Mouse (Mus musculus): ENCODE measurements around the gene Ssc4d.
A peak's percentile ranks its signal among the peaks of the same experiment; 100 is the strongest.

Ssc4d gene

DNA sequence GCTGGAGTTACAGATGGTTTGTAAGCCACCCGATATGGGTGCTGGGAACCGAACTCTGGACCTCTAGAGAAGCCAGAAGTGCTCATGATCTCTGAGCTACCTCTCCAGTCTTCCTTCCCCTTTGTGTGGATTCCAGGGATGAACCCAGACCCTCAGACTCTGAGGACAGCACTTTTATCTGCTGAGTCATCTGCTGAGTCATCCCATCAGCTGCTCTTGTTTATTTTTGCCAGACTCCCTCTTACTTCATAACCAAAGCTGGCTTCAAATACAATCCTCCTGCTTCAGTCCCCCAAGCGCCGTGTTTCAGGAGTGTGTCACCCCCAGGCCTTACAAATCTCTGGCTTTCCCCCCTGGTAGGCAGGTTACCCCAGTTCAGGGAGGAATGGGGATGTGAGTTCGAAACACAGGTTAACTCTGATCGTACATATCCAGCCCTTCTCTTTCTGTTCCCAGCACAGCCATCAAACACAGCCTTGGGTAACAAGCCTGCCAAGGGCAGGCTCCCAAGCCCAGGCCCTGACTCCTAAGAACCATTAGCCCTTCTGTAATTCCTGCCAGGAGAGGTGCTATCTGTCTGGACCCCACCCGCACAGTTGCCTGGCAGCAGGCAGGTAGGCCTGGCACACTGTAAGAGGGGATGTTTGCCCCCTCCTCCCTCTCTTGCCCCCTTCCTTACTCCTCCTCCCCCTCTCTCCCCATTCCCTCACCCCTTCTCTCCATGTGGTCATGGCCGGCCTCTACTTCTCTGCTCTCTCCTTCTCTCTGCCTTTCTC, 1.8 kb upstream of the Ssc4d start:
- no peak for DNase-seq

DNA sequence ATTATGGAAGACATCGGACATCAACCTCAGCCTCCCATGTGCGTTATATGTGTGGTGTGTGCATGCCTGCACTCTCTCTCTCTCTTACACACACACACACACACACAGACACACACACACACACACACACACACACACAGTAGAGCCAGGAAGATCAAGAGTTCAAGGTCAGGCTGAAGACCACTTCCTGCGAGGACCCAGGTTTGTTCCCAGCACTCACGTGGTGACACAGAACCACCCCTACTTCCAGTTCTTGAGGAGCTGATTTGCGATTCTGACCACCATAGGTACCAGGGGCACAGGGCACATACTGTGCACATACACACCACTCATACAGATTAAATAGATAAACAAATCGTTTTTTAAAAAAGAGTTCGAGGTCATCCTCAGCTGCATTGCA, 2.5 kb downstream of the Ssc4d start:
- DNase-seq: no peak

DNA sequence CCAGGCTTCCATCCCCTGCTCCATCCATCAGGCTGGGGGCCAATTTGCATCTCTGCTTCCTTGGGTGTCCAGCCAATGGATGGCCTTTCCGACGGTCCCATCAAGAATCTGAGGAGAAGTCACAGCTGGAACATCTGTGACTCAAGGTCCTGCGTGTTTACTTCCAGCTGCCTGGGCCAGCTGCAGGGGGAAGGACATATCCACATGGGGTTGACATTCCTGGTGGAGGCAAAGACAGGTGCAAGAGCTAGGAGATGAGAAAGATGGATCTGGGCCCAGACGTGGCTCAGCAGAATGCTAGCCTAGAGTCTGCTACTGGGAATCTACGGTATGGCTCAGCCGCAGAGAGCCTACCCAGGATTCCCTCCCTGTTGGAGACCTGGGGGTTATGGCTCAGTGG, 4.1 kb downstream of the Ssc4d start:
- DNase-seq: no peak

DNA sequence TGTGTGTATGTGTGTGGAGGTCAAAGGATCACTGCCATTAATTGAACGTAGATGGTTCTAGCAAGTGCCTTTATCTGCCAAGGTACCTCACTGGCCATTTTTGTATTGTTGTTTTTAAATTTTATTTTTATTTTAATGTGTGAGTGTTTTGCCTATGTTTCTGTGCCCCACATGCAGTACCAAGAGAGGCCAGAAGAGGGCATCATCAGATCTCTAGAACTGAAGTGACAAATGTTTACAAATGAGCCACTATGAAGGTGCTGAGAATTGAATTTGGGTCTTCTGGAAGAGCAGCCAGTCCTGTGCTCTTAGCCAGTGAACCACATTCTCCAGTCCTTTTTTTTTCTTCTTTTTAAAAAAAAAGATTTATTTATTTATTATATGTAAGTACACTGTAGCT, 5.5 kb downstream of the Ssc4d start:
- DNase-seq: peak; percentile 42 to 82

DNA sequence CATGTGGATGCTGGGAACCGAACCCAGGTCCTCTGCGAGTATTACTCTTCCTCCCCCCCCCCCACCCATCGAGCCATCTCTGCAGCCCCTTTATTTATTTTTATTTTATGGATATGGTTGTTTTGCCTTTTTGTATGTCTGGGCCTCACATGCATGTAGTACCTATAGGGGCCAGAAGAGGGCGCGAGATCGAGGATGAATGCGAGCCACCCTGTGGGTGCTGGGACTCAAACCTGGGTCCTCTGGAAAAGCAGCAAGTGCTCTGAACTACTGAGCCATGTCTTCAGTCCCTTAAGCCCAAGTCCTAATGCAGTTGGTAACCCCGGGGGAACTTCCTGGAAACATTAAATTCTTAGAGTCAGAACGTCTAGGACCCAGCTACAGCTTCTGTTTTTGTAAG, 7.5 kb downstream of the Ssc4d start:
- DNase-seq: peak in 1 of 2 experiments; percentile 46

DNA sequence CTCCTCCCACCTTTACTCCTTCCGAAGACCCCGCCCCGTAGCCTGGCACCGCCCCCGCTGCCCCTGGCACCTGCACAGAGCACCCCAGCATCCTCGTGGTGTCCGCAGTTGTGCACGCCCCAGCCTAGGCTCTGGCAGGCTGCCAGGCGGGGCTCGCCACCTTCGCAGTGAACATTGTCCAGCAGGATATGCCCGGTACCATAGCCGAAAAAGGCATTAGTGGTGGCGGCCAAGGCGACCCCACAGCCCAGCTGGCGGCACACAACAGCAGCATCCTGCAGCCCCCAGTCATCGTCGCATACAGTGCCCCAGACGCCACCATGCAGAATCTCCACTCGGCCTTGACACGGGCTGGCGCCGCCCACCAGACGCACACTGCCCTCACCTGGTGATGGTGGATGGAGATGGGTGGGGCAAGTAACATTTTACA, 8.8 kb downstream of the Ssc4d start:
- peak; percentile 39 to 72 for DNase-seq

DNA sequence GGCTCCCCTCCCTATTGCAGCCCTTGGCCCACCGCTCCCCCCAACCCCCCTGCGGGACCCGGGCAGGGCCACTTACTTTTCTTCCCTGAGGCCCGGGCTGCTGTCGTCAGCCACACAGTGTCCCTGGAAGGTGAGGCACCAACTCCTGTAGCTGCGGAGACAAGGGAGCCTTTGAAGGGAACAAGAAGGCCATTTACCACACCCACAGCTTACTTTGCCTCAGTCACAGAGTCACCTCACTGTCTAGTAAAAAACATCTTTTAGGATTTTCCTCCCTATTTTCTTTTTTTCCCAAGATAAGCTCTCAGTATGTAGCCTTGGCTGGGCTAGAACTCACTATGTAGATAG, 11.1 kb downstream of the Ssc4d start:
- no peak for DNase-seq

DNA sequence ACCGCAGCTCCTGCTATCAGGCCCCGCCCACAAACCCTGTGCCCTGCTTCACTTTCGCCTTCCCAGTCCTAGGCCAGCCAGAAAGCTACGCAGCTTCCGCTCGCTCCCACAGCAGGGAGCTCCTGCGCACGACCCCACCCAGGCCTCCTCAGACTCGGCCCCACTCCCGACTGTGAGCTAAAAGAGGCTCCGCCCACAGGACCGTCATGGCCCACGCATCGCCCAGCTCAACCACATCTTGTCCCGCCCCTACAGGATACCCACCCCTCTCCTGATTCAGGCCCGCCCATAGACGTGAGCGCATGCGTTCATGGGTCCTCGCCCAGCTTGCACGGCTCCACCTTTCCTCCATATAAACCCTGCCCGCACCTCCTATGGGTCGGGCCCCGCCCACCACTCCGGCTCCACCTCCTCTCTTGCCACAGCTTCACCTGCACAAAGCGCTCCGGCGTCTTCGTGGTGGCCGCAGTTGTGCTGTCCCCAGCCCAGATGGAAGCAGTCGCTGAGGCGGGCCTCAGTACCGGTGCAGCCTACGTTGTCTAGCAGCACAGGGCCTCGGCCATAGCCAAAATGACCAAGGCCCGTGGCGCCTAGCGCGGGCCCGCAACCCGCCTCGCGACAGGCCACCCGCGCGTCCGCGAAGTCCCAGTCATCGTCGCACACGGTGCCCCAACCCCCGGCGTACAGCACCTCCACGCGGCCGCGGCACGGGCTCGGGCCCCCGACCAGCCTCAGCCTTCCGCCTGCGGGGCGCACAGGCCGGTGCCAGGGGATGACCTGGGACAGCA, 11.6 kb downstream of the Ssc4d start:
- DNase-seq: peak; percentile 99 to 100

DNA sequence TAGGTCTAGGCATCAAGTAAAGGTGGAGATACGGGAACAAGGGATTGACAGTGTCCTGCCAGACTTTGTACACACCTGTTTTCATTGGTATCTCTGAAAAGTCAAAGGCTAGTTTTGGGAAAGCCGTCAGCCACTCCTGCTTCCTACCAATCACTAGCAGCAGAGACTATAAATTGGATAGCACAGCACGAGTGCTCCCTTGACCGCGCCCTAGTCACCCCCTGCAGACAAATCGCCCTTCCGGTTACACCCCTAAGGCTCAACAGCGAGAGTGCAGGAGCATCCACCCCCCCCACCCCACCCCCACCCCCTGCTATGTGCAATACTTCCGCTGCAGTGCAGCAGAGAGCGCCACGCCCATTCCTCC, 12.2 kb downstream of the Ssc4d start:
- no peak for DNase-seq

DNA sequence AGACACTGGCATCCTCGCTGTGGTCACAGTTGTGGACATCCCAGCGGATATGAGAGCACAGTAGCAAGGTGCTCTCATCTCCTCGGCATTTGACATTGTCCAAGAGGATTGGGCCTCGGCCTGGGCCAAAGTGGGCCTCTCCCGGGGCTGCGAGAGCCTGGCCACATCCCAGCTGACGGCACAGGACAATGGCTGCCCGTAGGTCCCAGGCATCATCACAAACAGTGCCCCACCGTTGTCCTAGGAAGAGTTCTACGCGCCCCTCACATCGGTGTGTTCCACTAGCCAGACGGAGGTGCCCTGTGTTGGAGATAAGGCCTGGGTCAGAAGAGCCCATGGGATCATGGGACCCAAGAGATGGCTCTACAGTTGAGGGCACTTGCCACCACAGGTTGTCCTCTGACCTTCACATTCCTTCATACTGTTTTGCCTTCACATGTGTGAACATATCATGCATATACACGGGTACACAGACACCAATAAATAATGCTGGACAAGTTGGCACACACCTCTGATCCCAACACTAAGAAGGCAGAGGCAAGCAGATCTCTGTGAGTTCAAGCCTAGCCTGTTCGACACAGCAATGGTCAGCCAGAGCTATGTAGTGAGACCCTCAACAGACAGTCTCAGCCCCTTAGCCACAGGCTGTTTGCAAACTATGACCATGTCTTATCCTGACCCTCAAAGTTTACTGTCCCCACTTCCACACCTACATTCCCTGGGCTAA, 13.3 kb downstream of the Ssc4d start:
- no peak for DNase-seq

DNA sequence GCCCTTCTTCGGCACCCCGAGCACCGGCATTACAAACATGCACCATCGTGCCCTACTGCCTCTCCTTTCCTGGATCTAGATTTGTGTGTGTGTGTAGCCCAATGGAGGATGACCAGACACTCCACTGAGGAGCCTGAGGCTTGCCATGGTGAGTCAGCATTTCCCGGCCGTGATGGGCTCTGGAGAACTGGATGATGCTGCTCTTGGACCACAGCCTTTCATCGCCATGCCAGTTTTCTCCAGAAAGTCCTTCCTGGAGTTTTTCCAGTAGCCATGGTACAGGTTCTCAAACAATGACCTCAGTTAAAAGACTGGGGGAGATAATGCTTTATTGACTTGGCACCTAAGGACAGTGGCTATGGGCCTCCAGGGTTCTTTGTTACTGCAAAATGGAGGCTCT, 14.4 kb downstream of the Ssc4d start:
- DNase-seq: no peak

DNA sequence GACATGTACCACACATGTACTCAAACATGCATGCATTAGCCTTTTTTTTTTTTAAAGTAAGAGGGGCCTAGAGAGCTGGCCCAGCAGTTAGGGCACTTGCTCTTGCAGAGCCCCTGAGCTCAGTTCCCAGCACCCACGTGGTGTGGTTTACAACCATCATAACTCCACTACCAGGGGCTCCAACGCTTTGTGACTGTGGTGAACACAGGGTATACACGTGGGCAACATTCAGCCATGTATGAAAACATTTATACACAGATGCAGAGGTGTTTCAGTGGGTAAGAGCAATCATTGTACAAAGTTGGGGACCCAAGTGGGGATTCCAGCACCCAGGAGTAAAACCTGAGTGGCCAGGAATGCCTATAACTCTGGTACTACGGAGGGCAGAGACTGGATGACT, 16.0 kb downstream of the Ssc4d start:
- DNase-seq: no peak

DNA sequence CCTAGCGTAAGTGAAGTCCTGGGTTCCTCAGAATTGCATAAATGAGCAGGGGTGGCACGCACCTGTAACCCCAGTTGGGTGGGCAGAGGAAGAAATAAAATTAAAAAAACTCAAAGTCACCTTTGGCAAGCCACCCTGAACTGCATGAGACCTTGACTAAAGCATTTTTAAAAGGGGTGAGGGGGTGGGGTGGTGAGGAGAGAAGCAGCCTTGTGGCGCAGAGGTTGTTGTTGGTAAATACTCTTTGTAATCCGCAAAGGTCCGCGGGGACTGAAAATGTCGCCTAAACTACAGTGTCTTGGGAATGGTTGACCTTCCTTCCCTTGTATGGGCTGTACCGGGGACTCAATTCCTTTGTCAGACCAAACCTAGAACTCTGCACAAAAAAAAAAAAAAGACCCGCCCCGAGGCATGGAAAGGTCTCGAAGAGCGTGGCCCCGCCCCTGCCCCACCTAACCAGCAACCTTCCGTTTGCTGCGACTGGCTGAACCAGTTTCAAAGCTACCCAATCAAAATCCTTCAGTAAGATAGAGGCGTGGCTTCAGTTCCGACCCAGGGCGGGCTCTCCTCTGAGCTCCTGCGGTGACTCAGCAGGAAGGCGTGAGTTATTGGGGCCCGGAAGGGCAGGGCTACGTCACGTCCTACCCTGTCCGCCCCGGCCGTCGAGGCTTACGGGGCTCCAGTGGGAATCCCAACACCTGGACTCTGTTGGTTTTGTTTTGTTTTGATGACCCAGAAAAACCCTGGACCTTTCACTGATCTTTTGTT, 16.9 kb downstream of the Ssc4d start:
- peak; percentile 94 to 99 for DNase-seq

DNA sequence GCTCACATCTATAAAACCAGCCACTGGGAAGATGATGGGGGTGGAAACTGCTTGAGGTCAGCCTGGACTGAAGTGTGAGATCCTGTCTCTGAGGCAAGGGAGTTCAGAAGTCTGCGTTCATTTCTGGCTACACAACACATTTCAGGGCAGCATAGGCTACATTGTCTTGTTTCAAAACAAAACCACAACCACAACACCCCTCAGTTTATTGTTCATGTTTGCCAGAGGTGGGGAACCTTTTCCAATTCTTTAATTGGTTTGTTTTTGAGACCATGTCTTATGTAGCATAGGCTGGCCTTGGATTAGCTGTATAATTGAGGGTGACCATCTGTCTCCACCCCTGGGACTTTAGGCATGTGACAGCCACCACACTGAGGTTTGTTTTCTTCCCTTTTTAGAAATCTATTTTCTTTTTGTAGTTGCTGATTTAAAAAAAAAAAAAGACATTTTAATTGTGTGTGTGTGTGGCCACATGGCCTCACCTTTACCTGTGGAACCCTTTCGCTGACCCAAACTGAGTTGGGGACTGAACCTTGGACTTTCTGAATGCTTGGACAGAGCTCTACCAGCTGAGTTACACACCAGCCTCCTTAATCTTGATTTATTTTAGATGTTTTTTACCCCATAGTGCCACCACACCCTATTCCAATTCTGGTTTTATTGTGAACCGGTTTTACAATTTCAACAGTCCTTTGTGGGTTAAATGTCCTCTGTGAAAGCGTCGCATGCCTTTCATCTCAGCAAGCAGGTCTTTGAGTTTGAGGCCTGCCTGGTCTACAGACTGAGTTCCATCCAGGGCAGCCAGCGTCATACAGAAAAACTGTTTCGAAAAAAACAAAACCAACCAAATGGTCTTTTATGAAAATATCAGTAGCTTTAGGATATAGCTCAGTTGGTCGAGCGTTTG, 17.8 kb downstream of the Ssc4d start:
- DNase-seq: no peak

DNA sequence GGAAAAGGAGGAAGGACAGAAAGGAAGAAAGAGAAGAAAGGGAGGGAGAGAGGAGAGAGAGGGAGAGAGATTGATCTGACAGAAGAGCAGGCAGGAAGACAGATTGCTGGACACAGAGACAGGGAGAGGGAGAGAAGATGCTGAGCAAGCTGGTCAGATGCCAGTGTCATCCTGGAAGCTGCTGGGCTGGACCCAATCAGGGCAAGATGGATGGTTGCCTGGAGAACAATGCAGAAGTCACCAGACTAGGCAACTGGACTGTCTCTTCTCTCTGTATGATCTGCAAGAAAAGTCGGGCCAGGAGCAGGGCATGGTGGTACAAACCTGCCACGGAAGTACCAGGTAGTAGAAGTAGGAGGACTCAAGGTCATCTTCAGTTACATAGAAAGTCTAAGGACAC, 21.5 kb downstream of the Ssc4d start:
- DNase-seq: no peak

DNA sequence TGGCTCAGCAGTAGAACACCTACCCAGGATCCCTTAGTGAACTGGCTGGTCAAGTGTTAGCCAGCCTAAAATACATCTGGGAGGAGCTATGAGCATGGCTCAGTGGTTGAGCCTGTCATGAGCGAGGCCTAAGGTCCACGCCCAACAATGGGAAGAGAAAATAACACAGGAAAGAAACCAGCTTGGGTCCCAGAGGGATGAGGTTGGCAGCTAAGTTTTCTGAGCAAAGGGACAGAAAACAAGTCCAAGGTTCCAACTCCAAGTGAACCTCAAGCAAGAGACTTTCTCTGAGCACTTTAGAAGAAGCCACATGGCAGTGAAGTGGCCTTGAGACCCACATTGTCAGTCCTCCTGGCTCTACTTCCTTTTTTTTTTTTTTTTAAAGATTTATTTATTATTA, 22.7 kb downstream of the Ssc4d start:
- no peak for DNase-seq

DNA sequence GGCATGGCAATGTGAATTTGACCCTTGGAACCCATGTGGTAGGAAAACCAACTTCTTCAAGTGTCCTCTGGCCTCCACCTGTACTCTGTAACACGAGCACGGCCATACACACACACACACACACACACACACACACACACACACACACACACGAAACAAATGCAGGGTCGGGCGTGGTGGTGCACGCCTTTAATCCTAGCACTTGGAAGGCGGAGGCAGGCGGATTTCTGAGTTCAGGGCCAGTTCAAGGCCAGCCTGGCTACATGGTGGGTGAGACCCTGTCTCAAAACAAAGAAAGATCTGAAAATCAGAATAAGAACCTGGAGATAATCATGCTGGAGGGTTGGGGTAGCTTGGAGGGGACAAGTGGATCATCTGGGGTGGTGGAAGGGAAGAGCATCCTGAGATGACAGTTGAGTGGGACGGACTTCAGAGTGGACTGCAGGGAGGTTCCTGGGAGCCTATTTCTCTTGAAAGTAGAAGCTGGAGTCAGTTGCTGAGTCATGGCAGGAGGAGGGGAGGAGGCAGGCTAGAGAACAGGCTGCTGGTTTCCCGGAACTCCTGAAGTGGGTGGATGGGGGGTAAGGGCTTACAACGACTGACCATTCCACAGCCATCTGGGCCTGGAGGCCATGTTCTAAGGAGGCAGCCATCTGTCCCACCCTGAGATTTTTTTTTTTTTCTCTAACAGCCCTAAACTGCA, 23.5 kb downstream of the Ssc4d start:
- DNase-seq: no peak

DNA sequence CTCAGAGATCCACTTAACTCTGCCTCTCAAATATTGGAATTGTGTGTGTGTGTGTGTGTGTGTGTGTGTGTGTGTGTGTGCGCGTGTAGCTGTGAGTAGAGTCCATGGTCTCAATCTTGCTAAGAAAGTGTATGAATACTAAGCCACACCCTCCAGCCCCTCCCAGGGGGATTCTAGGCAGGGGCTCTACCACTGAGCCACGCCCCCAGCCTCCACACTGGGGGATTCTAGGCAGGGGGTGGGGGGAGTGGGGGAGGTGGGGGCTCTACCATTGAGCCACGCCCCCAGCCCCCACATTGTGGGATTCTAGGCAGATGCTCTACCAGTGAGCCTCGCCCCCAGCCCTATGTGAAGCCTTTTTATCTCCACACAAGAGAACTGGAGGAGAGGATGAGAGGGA, 27.7 kb downstream of the Ssc4d start:
- no peak for DNase-seq

DNA sequence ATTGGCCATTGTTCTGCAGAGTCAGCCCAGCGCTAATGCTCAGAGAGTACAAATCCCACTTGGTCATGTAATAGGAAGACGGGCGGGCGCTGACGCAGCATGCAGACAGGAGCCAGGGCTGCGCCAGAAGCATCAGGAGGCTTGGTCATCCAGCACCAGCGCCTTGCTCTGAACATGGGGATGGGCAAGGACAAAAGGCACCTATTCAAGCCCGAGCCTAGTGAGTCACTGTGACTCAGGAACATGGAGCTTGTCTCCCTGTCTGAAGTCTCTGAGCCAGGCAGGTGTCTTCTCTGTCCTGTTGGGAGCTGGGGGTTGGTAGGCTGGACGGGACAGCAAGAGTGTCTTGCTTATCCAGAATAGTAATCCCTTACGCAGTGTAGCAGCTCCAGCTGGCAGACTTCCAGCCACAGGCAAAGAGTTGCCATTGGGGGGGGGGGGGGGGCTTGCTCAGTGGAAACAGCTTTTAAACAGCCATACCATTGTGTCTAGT, 28.4 kb downstream of the Ssc4d start:
- DNase-seq: no peak

DNA sequence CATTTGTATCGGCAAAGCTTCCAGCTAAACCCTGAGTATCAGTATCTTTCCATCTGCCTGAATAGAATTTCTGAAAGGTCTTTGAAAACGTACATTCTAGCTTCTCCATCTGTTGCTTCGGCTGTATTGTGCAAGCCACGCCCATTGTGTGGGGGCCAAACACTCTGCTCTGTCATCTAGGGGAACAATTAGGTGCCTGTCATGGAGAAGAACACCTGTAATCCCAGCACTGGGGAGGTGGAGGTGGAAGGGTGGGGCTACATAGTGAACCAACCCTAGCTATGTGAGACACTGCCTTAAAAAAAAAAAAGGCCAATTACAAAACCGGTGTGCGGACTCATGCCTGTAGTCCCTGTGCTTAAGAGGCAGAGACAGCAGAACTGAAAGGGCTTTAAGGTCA, 31.6 kb downstream of the Ssc4d start:
- DNase-seq: no peak

DNA sequence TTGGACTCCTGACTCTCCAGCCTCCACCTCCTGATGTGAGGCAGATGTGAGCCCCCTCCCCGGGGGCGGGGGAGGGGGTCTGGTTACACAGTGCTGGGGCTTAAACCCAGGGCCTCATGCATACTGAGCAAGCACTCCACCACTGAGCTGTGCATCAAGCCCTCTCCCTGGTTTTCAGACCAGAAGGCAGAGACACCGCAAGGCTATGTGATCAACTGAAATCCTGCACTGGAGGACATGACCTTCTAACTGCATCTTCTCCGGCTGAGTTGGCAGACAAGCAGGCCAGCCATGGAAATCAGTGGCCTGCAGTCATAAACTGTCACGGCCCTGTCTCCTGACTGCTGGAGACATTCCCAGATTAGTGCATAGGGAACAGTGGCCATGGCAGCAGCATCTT, 33.7 kb downstream of the Ssc4d start:
- DNase-seq: no peak
